Mouse (Mus musculus) embryonic fibroblast, embryonic 13.5 days (primary cell): ENCODE data around the gene Trim56.

Experiments used
- CTCF ChIP-seq: IDR thresholded peaks from 2 replicates; pipeline ENCODE4 v1.5.1; 2011; ENCODE audit warnings: mild to moderate bottlenecking, control low read depth, low read length, moderate library complexity, borderline replicate concordance; ENCODE audit not compliant: insufficient read depth
- POLR2A ChIP-seq: IDR thresholded peaks from 2 replicates; pipeline ENCODE4 v1.6.1; 2011; ENCODE audit warnings: low read depth, mild to moderate bottlenecking, control low read depth, low read length, moderate library complexity

DNA sequence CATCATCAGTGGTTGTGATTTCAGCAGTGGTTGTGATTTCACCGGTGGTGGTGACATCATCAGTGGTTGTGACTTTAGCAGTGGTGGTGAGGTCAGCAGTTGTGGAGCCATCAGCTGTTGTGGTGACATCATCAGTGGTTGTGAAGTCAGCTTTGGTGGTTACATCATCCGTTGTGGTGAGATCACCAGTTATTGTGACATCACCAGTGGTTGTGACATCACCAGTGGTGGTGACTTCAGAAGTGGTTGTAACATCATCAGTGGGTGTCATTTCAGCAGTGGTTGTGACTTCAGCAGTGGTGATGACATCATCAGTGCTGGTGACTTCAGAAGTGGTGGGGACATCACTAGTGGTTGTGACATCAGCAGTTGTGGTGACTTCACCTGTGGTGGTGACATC lies 36.6 kb upstream of the Trim56 start:
- no peak for TF ChIP-seq POLR2A
- no peak for TF ChIP-seq CTCF
